Mouse (Mus musculus) left cerebral cortex, adult 11 months (tissue): Measurements from ENCODE around the gene Traf2.
A peak's percentile ranks its signal among the peaks of the same experiment; 100 is the strongest.
"Not testable (repeated sequence)": the region's sequence is repeated elsewhere in the genome, so short reads cannot be mapped to it uniquely, and the experiment has no call there.

Experiments
- DNase-seq: peaks from one replicate; pipeline ENCODE4 v3.0.0; 2022; ENCODE audit warnings: low spot score

Traf2 gene

GRCm38 (mm10) chr2:25575432-25576027, 28.8 kb upstream of the Traf2 start:
- no peak for DNase-seq

- DNase-seq: peak; percentile 96
These were observed 28.1 kb upstream of the Traf2 start, which contains the start of the genes Mamdc4 and Phpt1 for GRCm38 (mm10) chr2:25574579-25575431. TSS of gene Mamdc4 (minus strand) at chr2:25574845. TSS of gene Phpt1 (minus strand) at chr2:25575224.

- DNase-seq: no peak
These were observed 27.4 kb upstream of the Traf2 start for GRCm38 (mm10) chr2:25574136-25574535.

- no peak for DNase-seq
These were observed 26.3 kb upstream of the Traf2 start for GRCm38 (mm10) chr2:25573068-25573467.

- DNase-seq: no peak
These were observed 24.5 kb upstream of the Traf2 start for GRCm38 (mm10) chr2:25571221-25571620.

GRCm38 (mm10) chr2:25569323-25569722, 22.6 kb upstream of the Traf2 start:
- no peak for DNase-seq

- no peak for DNase-seq
These were observed 21.8 kb upstream of the Traf2 start for GRCm38 (mm10) chr2:25568473-25569019.

GRCm38 (mm10) chr2:25566558-25566957, 19.8 kb upstream of the Traf2 start:
- no peak for DNase-seq

- DNase-seq: no peak
These were observed 19.0 kb upstream of the Traf2 start for GRCm38 (mm10) chr2:25565741-25566140.

- DNase-seq: no peak
These were observed 15.2 kb upstream of the Traf2 start for GRCm38 (mm10) chr2:25561946-25562345.

- no peak for DNase-seq
These were observed 13.8 kb upstream of the Traf2 start for GRCm38 (mm10) chr2:25560551-25560950.

GRCm38 (mm10) chr2:25558774-25559173, 12.0 kb upstream of the Traf2 start:
- no peak for DNase-seq

GRCm38 (mm10) chr2:25557964-25558360, 11.2 kb upstream of the Traf2 start:
- no peak for DNase-seq

GRCm38 (mm10) chr2:25557221-25557963, 10.7 kb upstream of the Traf2 start, which contains the start of gene Edf1:
TSS of gene Edf1 (plus strand) at chr2:25557847.
- peak; percentile 86 for DNase-seq

- no peak for DNase-seq
These were observed 9.6 kb upstream of the Traf2 start for GRCm38 (mm10) chr2:25556296-25556695.

GRCm38 (mm10) chr2:25555479-25555878, 8.7 kb upstream of the Traf2 start:
- DNase-seq: not testable (repeated sequence)

GRCm38 (mm10) chr2:25553171-25553786, 6.5 kb upstream of the Traf2 start:
- DNase-seq: not testable (repeated sequence)

GRCm38 (mm10) chr2:25551186-25551585, 4.4 kb upstream of the Traf2 start:
- DNase-seq: no peak

- DNase-seq: no peak
These were observed 2.6 kb upstream of the Traf2 start for GRCm38 (mm10) chr2:25549021-25549991.

- no peak for DNase-seq
These were observed 537 bp downstream of the Traf2 start for GRCm38 (mm10) chr2:25545996-25546810.
